Mouse (Mus musculus) urinary bladder, postnatal 25 days (tissue): ENCODE measurements around the gene Olfr821.
"Not testable (repeated sequence)": the region's sequence is repeated elsewhere in the genome, so short reads cannot be mapped to it uniquely, and the experiment has no call there.

Source experiments
- DNase-seq: peaks from one replicate; pipeline ENCODE4 v3.0.0; 2022; ENCODE audit warnings: low spot score

The Olfr821 gene

GRCm38 (mm10) chr10:130030048-130030447 is at the start of gene Olfr821:
TSS of gene Olfr821 (plus strand) at chr10:130030348.
- no peak for DNase-seq

- DNase-seq = not testable (repeated sequence)
These were observed 48.3 kb upstream of the Olfr821 start for GRCm38 (mm10) chr10:129981867-129982266.

GRCm38 (mm10) chr10:129984962-129985361 is 45.2 kb upstream of the Olfr821 start, which contains the start of gene Gm10310:
TSS of gene Gm10310 (minus strand) at chr10:129985062.
- DNase-seq = not testable (repeated sequence)

GRCm38 (mm10) chr10:130004104-130004503 is 26.0 kb upstream of the Olfr821 start:
- DNase-seq = not testable (repeated sequence)

- not testable (repeated sequence) for DNase-seq
These were observed 24.8 kb upstream of the Olfr821 start for GRCm38 (mm10) chr10:130005366-130005765.

GRCm38 (mm10) chr10:130012321-130012720 is 17.8 kb upstream of the Olfr821 start, which contains the start of gene Olfr820:
TSS of gene Olfr820 (plus strand) at chr10:130012621.
- no peak for DNase-seq

- no peak for DNase-seq
These were observed 6.9 kb downstream of the Olfr821 start for GRCm38 (mm10) chr10:130037096-130037495.

- DNase-seq = no peak
These were observed 40.8 kb downstream of the Olfr821 start, which contains the start of gene Olfr822 for GRCm38 (mm10) chr10:130070910-130071309. TSS of gene Olfr822 (plus strand) at chr10:130071210.
